Mouse (Mus musculus): ENCODE data around the gene Fam124a.
"Not testable (repeated sequence)": the region's sequence is repeated elsewhere in the genome, so short reads cannot be mapped to it uniquely, and the experiment has no call there.

Gene Fam124a

DNA sequence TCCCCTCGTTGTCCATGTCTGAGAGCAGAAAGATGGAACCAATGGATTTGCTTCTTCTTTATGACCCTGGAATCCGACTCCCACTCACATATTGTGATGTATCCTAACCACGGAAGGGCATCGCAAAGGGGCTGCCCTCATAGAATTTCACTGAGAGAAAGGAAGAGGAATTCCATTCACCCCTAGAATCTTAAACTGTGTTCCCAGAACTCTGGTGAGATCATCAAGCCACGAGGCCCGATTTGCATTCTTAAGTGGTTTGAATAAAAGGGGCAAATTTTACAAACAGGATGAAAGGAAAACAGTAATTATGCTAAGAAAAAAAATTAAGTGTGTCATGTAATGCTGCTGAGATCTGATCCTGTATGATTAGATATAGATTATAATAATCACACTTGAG lies 19.4 kb downstream of the Fam124a start:
- DNase-seq (ENCODE audit: low spot score in 2 of 2), result no peak

DNA sequence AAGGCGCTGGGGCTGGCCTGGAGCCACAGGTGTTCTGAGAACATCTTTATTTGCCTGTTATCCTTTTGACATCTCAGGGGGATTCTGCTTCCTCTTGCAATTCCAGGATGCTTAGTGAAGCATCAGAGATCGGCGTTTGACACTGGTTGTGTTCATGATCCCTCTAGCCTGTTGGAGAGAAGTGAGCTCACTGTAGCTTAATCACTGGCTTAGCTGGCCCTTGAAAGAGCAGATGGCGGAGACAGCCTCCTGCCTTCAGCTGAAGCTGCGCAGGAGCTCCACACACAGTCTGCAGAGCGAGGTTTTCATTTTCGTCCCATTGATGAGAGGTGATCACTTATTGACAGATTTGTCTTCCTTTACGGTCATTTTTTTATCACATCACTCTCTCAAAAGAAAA lies 20.3 kb downstream of the Fam124a start:
- DNase-seq (ENCODE audit: low spot score in 2 of 2), result peak in 1 of 2 experiments; percentile 25

DNA sequence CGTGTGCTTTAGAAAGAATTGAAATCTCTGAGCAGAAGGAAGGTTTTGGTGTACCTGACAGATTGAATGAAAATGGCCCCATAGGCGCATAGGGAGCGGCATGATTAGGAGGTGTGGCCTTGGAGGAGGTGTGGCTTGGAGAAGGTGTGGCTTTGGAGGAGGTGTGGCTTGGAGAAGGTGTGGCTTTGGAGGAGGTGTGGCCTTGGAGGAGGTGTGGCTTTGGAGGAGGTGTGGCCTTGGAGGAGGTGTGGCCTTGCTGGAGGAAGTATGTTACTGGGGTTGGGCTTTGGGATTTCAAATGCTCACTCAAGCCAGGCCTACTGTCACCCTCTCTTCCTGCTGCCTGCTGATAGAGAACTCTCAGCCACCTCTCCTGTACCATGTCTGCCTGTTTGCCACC lies 25.4 kb downstream of the Fam124a start:
- no peak for DNase-seq (ENCODE audit: low spot score in 2 of 2)

DNA sequence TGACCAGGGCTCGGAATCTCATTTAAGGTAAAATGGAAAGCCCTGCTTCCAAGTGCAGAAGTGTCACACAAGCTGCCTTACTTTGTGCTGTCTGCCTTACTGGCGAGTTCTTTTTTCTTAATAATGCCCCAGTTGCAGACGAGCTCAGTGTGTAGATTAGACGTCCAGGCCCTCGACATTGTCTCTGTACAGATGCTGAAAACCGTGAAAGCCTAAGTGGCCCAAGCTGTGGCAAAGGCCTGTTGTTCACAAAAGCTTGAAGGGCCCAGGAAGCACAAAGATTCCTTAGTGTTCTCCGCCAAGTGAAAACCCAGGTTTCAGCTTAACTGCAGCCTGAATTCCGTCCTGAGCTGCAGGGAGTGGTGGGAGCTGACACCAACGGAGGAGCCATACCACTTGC lies 26.2 kb downstream of the Fam124a start:
- no peak for DNase-seq (ENCODE audit: low spot score in 2 of 2)

DNA sequence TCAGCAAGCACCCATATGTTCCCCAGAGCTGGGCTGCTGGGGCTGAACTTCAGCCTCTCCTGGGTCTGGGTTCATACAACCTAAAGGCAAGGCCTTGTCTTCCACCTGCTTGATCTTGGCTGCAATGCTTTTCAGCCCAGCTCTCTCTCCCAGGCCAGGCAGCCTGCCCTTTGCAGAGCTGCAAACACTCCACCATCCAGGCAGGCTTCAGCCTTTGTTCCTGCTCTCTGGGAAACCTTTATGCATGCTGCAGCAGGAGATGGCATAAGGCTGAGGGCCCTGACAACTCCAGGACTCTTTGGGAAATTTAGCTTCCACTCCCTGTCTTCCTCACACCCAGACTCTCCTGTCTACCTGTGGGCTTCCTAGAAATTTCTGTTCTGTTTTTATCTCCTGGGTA lies 29.1 kb downstream of the Fam124a start:
- no peak for DNase-seq (ENCODE audit: low spot score in 2 of 2)

DNA sequence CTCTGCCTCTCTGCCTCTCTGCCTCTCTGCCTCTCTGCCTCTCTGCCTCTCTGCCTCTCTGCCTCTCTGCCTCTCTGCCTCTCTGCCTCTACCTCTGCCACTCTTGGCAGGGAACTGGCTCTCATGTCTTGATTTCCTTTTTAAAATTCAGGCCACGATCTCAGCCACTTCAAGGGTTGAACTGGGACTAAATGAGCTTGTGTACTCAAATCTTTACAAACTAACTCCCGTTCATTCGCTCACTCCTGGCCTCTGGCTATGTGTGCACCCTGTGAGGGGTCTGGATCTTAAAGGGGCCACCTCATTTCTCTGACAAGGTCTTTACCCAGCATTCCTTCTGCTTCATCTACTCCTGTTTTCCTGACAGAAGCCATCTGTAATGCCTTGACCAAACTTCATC lies 29.8 kb downstream of the Fam124a start:
- no peak for DNase-seq (ENCODE audit: low spot score in 2 of 2)

DNA sequence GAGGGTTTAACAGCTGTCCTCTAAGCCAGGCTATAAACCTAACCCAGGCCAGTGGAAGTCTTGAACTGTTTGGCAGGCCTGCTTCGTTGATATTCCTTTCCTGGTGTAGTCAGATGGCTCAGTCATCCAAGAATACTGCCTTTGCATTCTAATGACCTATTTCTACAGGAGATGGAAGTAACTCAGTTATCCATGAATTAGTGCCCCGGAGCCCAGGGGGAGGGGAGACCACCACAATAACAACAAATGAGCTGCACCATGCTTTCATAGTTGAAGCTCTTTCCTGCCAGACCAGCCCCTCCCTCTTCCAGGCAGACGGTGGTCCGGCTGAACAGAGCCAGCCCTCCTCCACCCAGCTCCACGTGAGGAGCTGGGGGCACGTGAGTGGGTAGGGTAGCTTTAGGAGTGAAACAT lies 44.6 kb downstream of the Fam124a start:
- DNase-seq (ENCODE audit: low spot score in 2 of 2), result no peak

DNA sequence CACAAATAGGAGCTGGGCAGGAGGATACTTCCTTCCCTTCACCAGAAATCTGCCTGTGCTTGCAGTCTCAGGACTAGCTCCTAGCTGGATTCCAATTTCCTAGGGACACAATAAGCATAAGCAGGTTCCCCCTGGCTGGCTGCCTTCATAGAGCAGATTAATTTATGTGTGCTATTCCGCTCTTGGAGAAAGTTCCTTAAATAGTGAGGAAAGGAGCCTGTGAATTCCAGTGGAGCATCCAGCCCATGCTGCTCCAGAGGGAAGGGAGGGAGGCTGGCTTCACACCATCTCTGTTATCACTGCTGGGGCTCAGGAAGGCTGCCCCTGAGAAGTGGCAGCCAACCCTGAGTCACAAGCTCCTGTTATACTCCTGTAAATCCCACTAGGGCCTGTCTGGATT lies 46.7 kb downstream of the Fam124a start:
- DNase-seq (ENCODE audit: low spot score in 2 of 2), result peak in 1 of 2 experiments; percentile 39

DNA sequence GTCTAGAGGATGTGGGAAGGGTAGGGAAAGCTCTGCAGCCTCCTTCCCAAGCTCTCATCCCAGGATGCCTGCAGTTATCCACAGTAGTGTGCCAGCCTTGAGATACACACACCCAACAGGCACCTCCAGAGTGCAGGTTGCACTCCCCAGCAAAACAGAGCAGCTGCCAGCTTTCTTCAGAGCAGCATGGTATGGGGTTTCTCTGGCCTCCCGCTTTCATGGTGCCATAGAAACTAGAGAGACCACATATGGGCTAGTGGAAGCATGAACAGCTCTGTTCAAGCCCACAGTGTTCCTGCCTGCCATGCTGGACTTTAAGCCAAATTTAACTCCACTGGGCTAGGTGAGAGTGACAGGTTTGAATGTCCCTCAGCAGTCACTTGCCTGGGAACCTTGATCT lies 47.3 kb downstream of the Fam124a start:
- no peak for DNase-seq (ENCODE audit: low spot score in 2 of 2)

DNA sequence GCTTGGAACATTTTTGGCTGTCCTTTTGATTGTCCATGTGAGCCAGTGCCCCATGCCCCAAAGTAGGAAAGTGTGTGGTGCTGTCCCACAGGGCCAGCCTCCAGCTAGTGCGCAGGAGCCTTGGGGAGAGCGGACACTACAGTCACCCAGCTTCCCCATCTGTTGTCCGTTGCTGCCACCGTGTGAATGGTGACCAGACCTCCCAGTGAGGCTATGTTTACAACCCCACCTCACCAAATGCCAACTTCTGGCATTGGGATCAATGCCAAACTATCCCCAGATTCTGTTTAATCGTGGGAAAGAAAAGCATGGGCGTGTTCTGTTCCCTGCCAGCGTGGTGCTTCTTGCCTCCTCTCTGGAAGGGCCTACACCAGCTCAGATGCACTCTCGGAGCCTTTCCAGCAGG lies 52.3 kb downstream of the Fam124a start:
- peak in 1 of 2 experiments; percentile 32 for DNase-seq (ENCODE audit: low spot score in 2 of 2)

DNA sequence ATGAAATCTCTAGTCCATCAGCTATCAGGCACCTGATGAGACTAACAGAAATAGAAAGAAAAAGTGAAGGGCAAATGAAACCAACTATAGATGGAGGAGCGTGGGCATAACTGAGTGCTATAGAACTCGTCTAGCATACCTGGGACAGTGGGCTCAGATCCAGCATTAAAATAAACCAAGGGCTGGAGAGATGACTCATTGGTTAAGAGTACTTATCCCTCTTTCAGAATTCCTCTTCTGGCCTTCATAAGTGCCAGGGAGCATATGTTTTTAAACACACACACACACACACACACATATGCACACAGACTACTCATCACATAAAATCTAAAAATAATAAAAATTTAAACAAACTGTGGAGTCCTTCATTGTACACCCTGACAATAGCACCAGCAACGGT lies 54.4 kb downstream of the Fam124a start:
- no peak for DNase-seq (ENCODE audit: low spot score in 2 of 2)

DNA sequence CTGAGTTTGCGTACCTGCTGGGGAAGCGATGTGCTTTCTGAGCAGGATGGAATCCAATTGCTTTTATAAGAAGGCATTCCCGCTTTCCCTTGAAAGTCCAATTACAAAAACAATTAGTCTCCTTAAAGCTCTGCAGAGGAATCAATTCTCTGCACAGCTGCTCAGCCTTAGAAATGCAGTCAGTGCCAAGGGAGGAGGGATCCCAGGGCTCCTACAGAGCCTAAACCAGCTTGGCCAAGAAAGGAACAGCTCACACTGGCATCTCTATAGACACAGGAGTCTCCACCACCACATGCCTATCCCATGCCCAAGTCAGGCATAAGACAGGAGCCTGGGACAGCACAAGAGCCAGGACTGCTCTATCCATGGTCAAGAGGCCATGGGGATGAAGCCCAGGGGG lies 66.9 kb downstream of the Fam124a start:
- peak in 1 of 2 experiments; percentile 54 for DNase-seq (ENCODE audit: low spot score in 2 of 2)

DNA sequence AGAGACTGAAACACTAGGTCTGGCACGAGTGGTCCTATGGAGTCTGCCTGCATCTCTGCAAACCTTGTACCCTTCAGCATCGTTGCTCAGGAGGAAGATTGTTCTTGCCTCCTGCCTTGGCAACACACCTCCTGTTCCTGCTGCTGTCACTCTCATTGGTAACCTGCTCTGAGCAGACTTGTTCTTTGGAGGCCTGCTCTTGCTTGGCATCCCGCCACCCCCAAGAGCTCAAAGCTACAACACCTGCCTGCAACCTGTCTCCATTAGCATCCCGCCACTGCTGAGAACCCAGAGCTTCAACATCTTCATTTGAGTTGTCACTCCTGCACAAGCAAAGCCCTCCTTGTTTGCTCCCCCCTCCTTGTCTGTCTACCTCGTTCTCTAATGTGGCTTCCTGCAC lies 72.4 kb downstream of the Fam124a start:
- no peak for DNase-seq (ENCODE audit: low spot score in 2 of 2)

DNA sequence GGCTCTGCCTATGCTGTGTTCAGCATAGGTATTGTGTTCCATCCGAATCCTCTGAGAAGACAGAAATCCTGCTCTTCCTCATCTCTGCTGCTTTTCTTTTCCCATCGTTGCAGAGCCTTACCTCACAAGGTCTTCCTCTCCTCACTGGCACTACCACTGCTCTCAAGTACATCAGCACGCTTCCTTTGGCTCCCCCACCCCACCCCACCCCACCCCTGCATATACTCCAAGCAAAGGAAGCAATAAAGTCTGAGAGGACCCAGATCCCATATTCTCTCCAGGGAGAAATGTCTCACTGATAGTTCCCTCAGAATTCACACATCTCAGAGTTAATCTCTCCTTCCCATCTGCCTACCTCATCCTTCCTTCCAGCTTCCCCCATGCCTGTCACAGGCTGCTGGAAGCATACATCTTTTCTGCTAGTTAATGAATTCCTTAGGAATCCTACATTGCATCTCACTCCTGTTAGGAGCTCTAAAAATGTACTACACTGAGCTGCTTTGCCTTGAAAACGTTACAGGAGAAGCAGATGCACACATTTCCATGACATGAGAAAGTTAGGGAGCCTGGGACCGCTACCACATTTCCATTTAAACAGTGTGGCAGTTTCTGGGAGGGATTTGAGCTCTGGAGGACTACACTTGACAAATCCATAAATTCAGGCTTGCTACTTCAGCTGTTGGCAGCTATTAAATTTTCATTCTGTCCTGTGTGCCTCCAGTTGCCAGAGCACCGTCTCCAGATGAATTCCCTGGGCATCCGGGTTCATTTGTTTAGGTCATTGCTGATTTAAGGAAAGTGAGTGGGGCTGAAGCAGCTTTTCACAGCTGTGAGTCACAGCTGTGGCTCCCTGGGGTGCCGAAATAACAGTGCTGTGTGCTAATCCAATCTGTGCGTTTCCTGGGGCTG lies 82.2 kb downstream of the Fam124a start:
- DNase-seq (ENCODE audit: low spot score in 2 of 2), result peak; percentile 39 to 44

DNA sequence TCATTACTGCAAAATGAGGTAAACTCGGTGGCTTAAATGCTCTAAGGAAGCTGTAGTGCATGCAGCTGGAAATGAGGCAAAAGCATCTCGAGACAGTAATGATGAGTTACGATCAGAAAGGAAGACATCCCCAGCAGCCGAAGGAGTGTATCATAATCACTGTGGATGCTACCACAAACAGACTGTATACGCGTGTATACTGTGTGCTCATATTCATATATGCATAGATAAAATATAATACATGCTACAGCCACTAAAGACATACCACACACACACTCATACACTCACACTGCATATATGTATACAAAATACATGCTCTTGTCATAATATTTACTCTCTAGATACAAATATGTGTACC lies 82.8 kb downstream of the Fam124a start:
- DNase-seq (ENCODE audit: low spot score in 2 of 2), result peak in 1 of 2 experiments; percentile 23

DNA sequence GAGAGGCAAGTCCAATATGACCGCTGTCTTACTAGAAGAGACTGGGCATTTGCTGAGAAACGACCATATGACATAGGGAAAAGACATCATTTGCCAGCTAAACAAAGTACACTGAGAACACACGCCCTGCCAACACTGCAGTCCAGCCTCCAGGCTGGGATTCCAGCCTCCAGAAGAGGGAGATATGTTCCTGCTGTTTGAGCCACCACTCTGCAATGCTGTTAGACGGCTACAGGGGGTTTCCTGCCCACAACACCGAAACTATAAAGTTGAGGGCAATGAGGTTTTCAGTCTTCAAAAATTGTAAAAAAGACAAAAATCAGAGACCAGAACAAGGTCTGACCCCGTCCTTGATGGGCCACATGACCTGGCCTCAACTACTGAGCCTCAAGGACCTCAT lies 83.6 kb downstream of the Fam124a start:
- DNase-seq (ENCODE audit: low spot score in 2 of 2), result peak in 1 of 2 experiments; percentile 13

DNA sequence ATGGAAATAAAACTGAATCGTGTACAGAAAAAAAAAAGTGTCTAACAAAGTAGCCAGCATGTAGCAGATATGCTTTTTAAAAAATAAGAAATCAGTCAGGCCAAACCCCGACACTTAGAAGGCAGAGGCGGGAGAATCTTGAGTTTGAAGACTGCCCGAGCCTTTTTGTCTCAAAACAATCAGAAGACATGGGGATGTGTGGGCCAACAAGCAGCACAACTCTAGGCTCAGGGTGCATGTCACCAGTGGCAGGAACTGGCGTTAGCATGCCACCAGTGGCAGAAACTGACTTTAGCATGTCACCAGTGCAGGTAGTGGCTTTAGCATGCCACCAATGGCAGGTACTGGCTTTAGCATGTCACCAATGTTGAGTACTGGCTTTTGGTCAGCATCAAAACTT lies 84.0 kb downstream of the Fam124a start:
- DNase-seq (ENCODE audit: low spot score in 2 of 2), result no peak

DNA sequence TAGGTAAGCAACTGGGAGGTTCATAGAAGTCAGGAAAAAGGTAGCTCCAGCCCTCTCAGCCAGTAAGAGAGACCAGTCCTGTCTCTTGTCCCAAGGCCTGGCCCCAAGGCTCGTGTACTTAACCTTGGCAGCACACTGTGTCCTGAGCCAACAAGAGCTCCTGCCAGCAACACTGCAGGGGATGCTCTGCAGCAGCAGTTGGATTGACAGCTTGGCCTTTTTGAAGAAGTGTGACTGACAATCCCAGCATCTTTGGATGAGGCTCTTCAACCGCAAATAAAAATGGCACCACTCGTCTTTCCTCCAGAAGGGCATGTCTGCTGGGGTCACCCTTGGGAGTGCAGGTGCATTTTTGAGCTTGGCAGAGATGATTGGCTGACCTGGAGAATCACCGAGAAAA lies 84.9 kb downstream of the Fam124a start:
- no peak for DNase-seq (ENCODE audit: low spot score in 2 of 2)

DNA sequence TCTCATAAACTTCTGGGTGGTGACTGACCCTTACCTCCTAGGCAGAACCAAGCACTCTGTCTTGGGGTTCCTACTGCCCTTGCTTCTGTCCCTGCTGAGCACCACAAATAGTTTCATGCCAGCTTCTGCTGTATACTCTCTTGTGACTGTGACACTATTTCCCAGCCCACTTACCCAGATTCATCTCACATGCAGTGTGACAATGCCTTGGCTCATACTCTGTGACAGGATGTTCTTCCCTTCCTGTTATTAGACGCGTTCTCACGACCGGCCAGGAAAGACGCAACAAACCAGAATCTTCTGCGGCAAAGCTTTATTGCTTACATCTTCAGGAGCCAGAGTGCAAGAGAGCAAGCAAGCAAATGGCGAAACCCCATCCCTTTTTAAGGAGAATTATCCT lies 86.8 kb downstream of the Fam124a start:
- not testable (repeated sequence) for DNase-seq (ENCODE audit: low spot score in 2 of 2)

DNA sequence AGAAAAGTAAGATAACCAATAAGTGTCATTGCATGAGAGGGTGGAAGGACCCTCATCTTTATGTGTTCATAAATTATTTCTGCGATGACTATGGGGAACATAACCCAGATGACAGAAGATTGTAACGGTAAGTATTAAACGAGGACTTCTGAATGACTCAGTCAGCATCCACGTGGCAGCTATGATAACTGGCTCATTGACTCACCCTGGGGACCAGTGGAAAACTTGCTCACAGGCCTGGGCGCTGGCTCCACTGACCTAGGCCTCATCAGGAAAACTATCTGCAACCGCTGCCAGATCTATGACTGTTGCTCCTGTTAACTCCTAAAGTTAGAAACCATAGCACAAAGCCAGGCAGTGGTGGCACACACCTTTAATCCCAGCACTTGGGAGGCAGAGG lies 92.9 kb downstream of the Fam124a start:
- no peak for DNase-seq (ENCODE audit: low spot score in 2 of 2)

DNA sequence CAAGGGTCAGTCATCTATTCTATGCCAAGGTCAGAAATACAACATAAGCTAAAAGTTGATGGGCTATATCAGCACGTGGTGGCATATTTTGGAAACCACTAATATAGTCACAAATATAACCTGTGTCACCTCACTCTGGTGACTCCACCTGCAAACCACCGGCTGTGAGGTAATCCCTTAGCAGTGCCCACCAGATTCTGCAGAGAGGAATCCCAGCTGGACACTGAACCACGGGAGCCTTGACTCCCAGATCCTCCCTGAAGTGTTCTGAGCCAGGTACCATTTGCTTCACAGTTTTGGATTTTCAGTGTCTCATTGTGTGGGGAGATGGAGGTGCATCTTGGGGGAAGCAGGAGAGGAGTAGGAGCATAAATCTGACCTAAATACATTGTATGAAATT lies 94.8 kb downstream of the Fam124a start:
- DNase-seq (ENCODE audit: low spot score in 2 of 2), result no peak

DNA sequence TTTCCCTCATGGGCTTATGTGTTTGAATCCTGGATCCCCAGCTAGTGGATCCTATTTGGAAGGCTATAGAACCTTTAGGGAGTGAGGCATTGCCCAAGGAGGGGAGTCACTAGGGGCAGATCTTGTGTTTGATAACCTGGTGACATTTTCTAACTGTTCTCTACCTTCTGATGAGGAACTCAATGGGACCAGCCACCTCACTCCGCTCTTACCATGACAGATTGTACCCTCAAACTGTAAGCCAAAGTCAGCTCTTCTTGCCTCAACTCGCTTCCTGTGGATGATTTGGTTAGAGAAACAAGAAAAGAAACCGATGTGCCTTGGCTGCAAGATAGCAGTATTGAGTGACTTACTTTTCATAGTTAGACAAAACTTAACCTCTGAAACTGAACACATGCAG lies 96.2 kb downstream of the Fam124a start:
- DNase-seq (ENCODE audit: low spot score in 2 of 2), result no peak

DNA sequence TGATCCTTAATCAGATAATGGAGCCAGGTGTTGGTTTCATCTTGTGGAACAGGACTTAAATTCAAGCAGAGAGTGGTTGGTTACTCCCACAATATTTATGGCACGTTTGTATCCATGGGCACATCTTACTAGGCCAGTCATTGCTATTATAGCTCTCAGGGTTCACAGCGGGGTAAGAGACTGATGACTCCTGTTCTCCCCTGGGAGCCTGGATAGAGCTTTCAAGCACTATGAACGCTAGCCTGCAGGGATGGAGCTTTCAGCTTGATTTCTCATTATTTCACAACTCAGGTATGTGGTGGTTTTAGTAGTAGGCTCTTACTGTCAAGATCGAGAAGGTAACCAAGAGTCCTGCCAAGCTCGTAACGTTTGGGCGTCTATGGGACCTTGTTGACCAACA lies 100.5 kb downstream of the Fam124a start:
- DNase-seq (ENCODE audit: low spot score in 2 of 2), result no peak

DNA sequence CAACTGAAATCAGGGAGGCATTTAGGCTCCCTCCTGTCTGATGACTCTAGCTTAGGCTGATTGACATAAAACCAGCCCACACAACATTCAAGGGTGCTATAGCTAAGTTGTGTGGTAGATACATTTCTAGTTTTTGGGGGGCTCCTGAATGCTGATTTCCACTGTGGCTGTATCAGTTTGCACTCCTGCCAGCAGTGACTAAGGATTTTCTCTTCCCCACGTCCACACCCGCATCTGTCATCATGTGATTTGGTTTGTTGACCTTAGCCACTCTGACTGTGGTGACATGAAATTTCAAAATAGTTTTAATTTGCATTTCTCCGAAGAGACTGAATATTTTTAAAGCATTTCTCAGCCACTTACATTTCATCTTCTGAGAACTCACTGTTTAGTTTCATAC lies 101.9 kb downstream of the Fam124a start:
- no peak for DNase-seq (ENCODE audit: low spot score in 2 of 2)

Data from left cerebral cortex, adult 9 months (tissue).